Mouse (Mus musculus): ENCODE measurements around the gene Celf5.
A peak's percentile ranks its signal among the peaks of the same experiment; 100 is the strongest.

GRCm38 (mm10) chr10:81488081-81488480 lies 5.6 kb upstream of the Celf5 start:
- peak; percentile 39 for TF ChIP-seq CTCF (IDR thresholded peaks at IDR 0.05; ENCODE audit: low read depth)
- no peak for TF ChIP-seq EP300 (IDR thresholded peaks at IDR 0.05; ENCODE audit: low read depth)
